Mouse (Mus musculus) left cerebral cortex, adult 2 months (tissue): ENCODE results near the gene Pax6. TPM values are rescaled to one million over a fixed set of nuclear protein-coding genes. Genes with fewer than 3 reads are reported as not detected.
A peak's percentile ranks its signal among the peaks of the same experiment; 100 is the strongest.

Experiments used
- DNase-seq, 2 experiments: peaks; one replicate each; pipeline ENCODE4 v3.0.0; 2021 to 2022; ENCODE audit warnings: low spot score in 2 of 2, mixed read lengths in 1 of 2; ENCODE audit errors: extremely low spot score in 1 of 2
- H3K27ac ChIP-seq: fragments of 200-600 bp; 2 replicates; pipeline ENCODE4 v1.8.1; 2022
- H3K4me3 ChIP-seq: fragments of 200-600 bp; 2 replicates; pipeline ENCODE4 v1.8.1; 2022
- CTCF ChIP-seq: fragments of 200-600 bp; IDR thresholded peaks from 2 replicates; pipeline ENCODE4 v1.8.1; 2022; ENCODE audit warnings: antibody characterized with exemption, mild to moderate bottlenecking, moderate library complexity
- intact Hi-C: fragments of 180-260 bp; cut with DNase I; formaldehyde crosslinking; loops from one replicate; pipeline ENCODE4 v1.15.1; 2025
- total RNA-seq, 2 experiments: library from RNA; stranded (reverse); gene quantifications; 2 replicates each; pipeline ENCODE4 v1.2.3; 2021

The Pax6 gene
- total RNA-seq, 2 experiments from 2014 or later = 8.2 to 11.7 TPM

GRCm38 (mm10) chr2:105664996-105665395 is 3.7 kb upstream of the Pax6 start:
- intact Hi-C loops = loop anchor here (10.0 kb wide), 1 partner anchor 530 kb away; no protein-coding TSS in a partner anchor
- no peak for DNase-seq
- no peak overlapping the region for H3K4me3 ChIP-seq
- H3K27ac ChIP-seq = no peak overlapping the region
- no peak for TF ChIP-seq CTCF

- no peak for TF ChIP-seq CTCF
- Histone ChIP-seq H3K4me3 (no peak overlapping the region), H3K27ac (no peak overlapping the region)
- DNase-seq = no peak
- intact Hi-C loops = loop anchor here (10.0 kb wide), 1 partner anchor 529 kb away; no protein-coding TSS in a partner anchor
These were observed 3.0 kb upstream of the Pax6 start for GRCm38 (mm10) chr2:105665491-105666250.

- intact Hi-C loops = loop anchor here (10.0 kb wide), 1 partner anchor 528 kb away; no protein-coding TSS in a partner anchor
- no peak overlapping the region for H3K27ac ChIP-seq
- no peak for TF ChIP-seq CTCF
- no peak overlapping the region for H3K4me3 ChIP-seq
- no peak for DNase-seq
These were observed 2.4 kb upstream of the Pax6 start for GRCm38 (mm10) chr2:105666331-105666730.

GRCm38 (mm10) chr2:105666763-105667625 is 1.7 kb upstream of the Pax6 start:
- no peak for DNase-seq
- Histone ChIP-seq H3K27ac (no peak overlapping the region), H3K4me3 (no peak overlapping the region)
- intact Hi-C loops = loop anchor here (10.0 kb wide), 1 partner anchor 528 kb away; no protein-coding TSS in a partner anchor
- TF ChIP-seq CTCF = no peak

GRCm38 (mm10) chr2:105667626-105667950 is 1.1 kb upstream of the Pax6 start:
- no peak for TF ChIP-seq CTCF
- no peak overlapping the region for H3K4me3 ChIP-seq
- intact Hi-C loops = loop anchor here (10.0 kb wide), 1 partner anchor 527 kb away; no protein-coding TSS in a partner anchor
- H3K27ac ChIP-seq = no peak overlapping the region
- no peak for DNase-seq

GRCm38 (mm10) chr2:105669371-105669861 is 716 bp downstream of the Pax6 start:
- TF ChIP-seq CTCF = no peak
- intact Hi-C loops = loop anchor here (10.0 kb wide), 1 partner anchor 525 kb away; no protein-coding TSS in a partner anchor
- DNase-seq = no peak
- H3K27ac ChIP-seq = no peak overlapping the region
- H3K4me3 ChIP-seq = 0 out of 2 replicates have a peak overlapping the region, but pooled peaks have one; percentile 24

- no peak overlapping the region for H3K4me3 ChIP-seq
- DNase-seq = no peak
- no peak for TF ChIP-seq CTCF
- no peak overlapping the region for H3K27ac ChIP-seq
- intact Hi-C loops = loop anchor here (5.0 to 10.0 kb wide), 4 partner anchors 232 to 543 kb away; partner anchors contain the start of genes Elp4, Immp1l and Wt1
These were observed 1.4 kb downstream of the Pax6 start for GRCm38 (mm10) chr2:105669881-105670730.

GRCm38 (mm10) chr2:105670731-105671095 is 2.0 kb downstream of the Pax6 start:
- Histone ChIP-seq H3K27ac (no peak overlapping the region), H3K4me3 (no peak overlapping the region)
- no peak for DNase-seq
- TF ChIP-seq CTCF = no peak
- intact Hi-C loops = loop anchor here (5.0 kb wide), 3 partner anchors 232 to 543 kb away; partner anchors contain the start of genes Elp4, Immp1l and Wt1

GRCm38 (mm10) chr2:105671116-105671797 is 2.6 kb downstream of the Pax6 start:
- Histone ChIP-seq H3K4me3 (no peak overlapping the region), H3K27ac (no peak overlapping the region)
- intact Hi-C loops = loop anchor here (5.0 kb wide), 3 partner anchors 231 to 544 kb away; partner anchors contain the start of genes Elp4, Immp1l and Wt1
- no peak for TF ChIP-seq CTCF
- DNase-seq = no peak

- no peak for TF ChIP-seq CTCF
- intact Hi-C loops = loop anchor here (5.0 kb wide), 3 partner anchors 230 to 545 kb away; partner anchors contain the start of genes Elp4, Immp1l and Wt1
- no peak overlapping the region for H3K27ac ChIP-seq
- no peak overlapping the region for H3K4me3 ChIP-seq
- DNase-seq = no peak
These were observed 3.3 kb downstream of the Pax6 start for GRCm38 (mm10) chr2:105671798-105672595.
